Mouse (Mus musculus): Measurements from ENCODE around the gene Scube1.

DNA sequence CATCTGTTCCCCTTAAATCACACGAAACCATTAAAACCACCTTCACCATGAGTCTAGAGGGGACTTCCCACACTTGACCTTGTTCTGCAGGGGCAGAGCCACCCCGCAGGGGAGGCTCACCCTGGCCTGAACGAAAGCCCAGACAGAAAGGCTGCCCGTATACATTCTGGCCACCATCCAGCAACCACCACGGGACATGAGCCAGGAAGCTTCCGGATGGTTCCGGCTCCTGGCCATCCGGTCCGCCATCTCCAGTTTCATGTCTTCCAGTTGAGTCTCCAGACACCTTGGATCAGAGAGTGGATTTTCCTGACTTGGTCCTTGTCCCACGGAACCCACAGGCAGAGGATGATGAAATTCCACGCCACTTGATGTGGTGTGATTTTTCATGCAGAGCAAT is 29.7 kb downstream of the Scube1 start:
- no peak for TF ChIP-seq CTCF (IDR thresholded peaks at IDR 0.05; ENCODE audit: borderline replicate concordance, extremely low read depth, insufficient read depth, insufficient read length)
- no peak for TF ChIP-seq POLR2A (IDR thresholded peaks at IDR 0.05; ENCODE audit: borderline replicate concordance, extremely low read depth, insufficient read depth, insufficient read length, poor library complexity, severe bottlenecking)

Data from brain, embryonic 14.5 days (tissue).